In the genomic region with DNA sequence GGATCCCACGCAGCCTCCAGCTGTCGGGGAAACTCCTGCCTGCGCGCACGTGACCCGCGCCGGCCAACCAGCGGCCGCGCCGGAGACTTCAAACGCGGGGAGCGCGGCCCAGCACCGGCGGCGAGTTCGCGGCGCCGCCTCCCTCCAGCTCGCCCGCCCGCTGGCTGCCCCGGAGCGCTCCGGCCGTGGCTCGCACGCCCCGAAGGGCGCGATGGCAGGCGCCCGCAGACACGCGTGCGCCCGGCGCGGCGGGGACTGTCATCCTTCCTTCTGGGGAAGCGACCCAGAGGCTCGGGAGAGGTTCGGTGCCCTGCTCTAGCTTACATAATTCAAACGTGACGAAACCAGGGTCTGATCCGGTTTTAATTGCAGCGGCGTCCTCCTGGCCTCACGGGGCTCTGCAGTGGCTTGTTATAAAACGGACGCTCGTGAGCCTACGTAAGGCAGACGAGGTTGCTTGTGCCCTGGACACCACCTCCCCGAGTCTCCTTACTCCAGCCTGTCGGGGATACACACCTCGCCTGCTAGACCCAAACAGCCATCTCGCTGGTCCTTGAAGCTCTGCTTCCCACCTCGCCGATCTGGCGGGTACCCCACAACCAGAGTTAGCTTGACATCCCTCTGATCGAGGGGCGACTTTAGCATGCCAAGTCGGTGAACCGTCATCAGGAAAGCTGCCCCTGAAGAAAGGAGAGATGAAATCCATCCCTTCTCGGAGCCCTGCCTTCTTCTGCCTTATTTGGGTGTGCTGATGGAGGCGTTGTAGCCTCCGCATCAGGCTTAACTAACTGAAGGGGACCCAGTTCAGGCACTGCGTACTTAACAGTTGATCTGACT, we compare ENCODE assay signal across 8 mouse cellular contexts. TPM values are rescaled to one million over a fixed set of nuclear protein-coding genes. Genes with fewer than 3 reads are reported as not detected.
DNase-seq lines count a peak whose midpoint lies in the region; ATAC-seq lines count a peak whose summit lies in the region.

A gene (minus strand): TSS at position 11 of the 837 bp plus-strand sequence.

- peak within 1 kb of the TSS; percentile 85 for H3K27ac ChIP-seq in forebrain, embryonic 11.5 days (ENCODE audit: low read depth, low read length)
- H3K27ac ChIP-seq in heart, embryonic 16.5 days (ENCODE audit: low read length) = peak within 1 kb of the TSS; percentile 87
- peak within 1 kb of the TSS; percentile 87 for H3K27ac ChIP-seq in liver, embryonic 15.5 days (replicated peaks)
- H3K27ac ChIP-seq in neural tube, embryonic 12.5 days = peak within 1 kb of the TSS; percentile 94

- DNase-seq in CD8-positive naive resting alpha-beta T cell, adult 2 months (ENCODE audit: low read depth in 2 of 2, low spot score in 2 of 2) = peak; percentile 71 to 74
- peak; percentile 68 for DNase-seq in c-Kit-positive CD71-negative TER-119-negative erythroid progenitor cells, embryonic 14.5 days (ENCODE audit: low read depth)
- peak; percentile 92 for DNase-seq in forebrain, embryonic 11.5 days (ENCODE audit: low spot score)
- peak; percentile 89 to 93 for DNase-seq in kidney, postnatal 36 days
- peak; percentile 71 for DNase-seq in telencephalon, adult 2 months (ENCODE audit: low read depth, low spot score)

- peak within 1 kb of the TSS; percentile 92 for H3K4me3 ChIP-seq in forebrain, embryonic 11.5 days (ENCODE audit: low read depth, low read length)
- H3K4me3 ChIP-seq in heart, embryonic 16.5 days (ENCODE audit: low read length) = peak within 1 kb of the TSS; percentile 88
- H3K4me3 ChIP-seq in liver, embryonic 15.5 days (replicated peaks) = peak within 1 kb of the TSS; percentile 87
- peak within 1 kb of the TSS; percentile 83 for H3K4me3 ChIP-seq in neural tube, embryonic 12.5 days

- peak; percentile 96 for ATAC-seq in forebrain, embryonic 11.5 days (replicated peaks; ENCODE audit: low FRiP score)
- ATAC-seq in heart, embryonic 16.5 days (replicated peaks; ENCODE audit: extremely low read depth, insufficient read depth, low FRiP score) = peak; percentile 92
- ATAC-seq in liver, embryonic 15.5 days (ENCODE audit: insufficient read depth) = peak; percentile 93
- peak; percentile 94 for ATAC-seq in neural tube, embryonic 12.5 days (ENCODE audit: low FRiP score, low read depth)

- peaks cover 3% of the 10 kb centered on the region for H3K4me1 ChIP-seq in forebrain, embryonic 11.5 days (replicated peaks; ENCODE audit: control insufficient read depth, insufficient read depth, low read length)
- peaks cover 4% of the 10 kb centered on the region for H3K4me1 ChIP-seq in heart, embryonic 16.5 days (ENCODE audit: control insufficient read depth, insufficient read depth, low read length)
- H3K4me1 ChIP-seq in liver, embryonic 15.5 days (replicated peaks) = peaks cover 22% of the 10 kb centered on the region
- peaks cover 9% of the 10 kb centered on the region for H3K4me1 ChIP-seq in neural tube, embryonic 12.5 days

- WGBS in forebrain, embryonic 11.5 days = under 1% methylated on average over 54 of the region's 73 CpGs
- under 1% methylated on average over 69 of the region's 73 CpGs for WGBS in heart, embryonic 16.5 days
- WGBS in liver, embryonic 15.5 days (ENCODE audit: insufficient replicate concordance) = under 1% methylated on average over 65 of the region's 73 CpGs
- WGBS in neural tube, embryonic 12.5 days = under 1% methylated on average over 65 of the region's 73 CpGs

- no peaks in the 10 kb centered on the region for H3K9me3 ChIP-seq in forebrain, embryonic 11.5 days (ENCODE audit: control insufficient read depth, low read length)
- no peaks in the 10 kb centered on the region for H3K9me3 ChIP-seq in heart, embryonic 16.5 days (replicated peaks; ENCODE audit: control insufficient read depth, low read length)
- no peaks in the 10 kb centered on the region for H3K9me3 ChIP-seq in liver, embryonic 15.5 days (replicated peaks)
- no peaks in the 10 kb centered on the region for H3K9me3 ChIP-seq in neural tube, embryonic 12.5 days

- no peaks in the 10 kb centered on the region for H3K36me3 ChIP-seq in forebrain, embryonic 11.5 days (ENCODE audit: control insufficient read depth, insufficient read depth, low read length)
- H3K36me3 ChIP-seq in heart, embryonic 16.5 days (ENCODE audit: control insufficient read depth, insufficient read depth) = no peaks in the 10 kb centered on the region
- peaks cover 8% of the 10 kb centered on the region for H3K36me3 ChIP-seq in liver, embryonic 15.5 days (replicated peaks)
- H3K36me3 ChIP-seq in neural tube, embryonic 12.5 days = peaks cover 8% of the 10 kb centered on the region

- H3K4me2 ChIP-seq in forebrain, embryonic 11.5 days (ENCODE audit: low read depth, low read length, severe bottlenecking) = peak within 1 kb of the TSS; percentile 85
- peak within 1 kb of the TSS; percentile 89 for H3K4me2 ChIP-seq in heart, embryonic 16.5 days (ENCODE audit: low read depth, low read length)
- H3K4me2 ChIP-seq in liver, embryonic 15.5 days = peak within 1 kb of the TSS; percentile 94
- H3K4me2 ChIP-seq in neural tube, embryonic 12.5 days (replicated peaks) = peak within 1 kb of the TSS; percentile 82

- peak within 1 kb of the TSS; percentile 92 for H3K9ac ChIP-seq in forebrain, embryonic 11.5 days (ENCODE audit: low read length)
- H3K9ac ChIP-seq in heart, embryonic 16.5 days (ENCODE audit: low read length) = peak within 1 kb of the TSS; percentile 76
- peak within 1 kb of the TSS; percentile 88 for H3K9ac ChIP-seq in liver, embryonic 15.5 days
- peak within 1 kb of the TSS; percentile 86 for H3K9ac ChIP-seq in neural tube, embryonic 12.5 days

- H3K27me3 ChIP-seq in forebrain, embryonic 11.5 days (ENCODE audit: control insufficient read depth, insufficient read depth, low read length) = no peaks in the 10 kb centered on the region
- no peaks in the 10 kb centered on the region for H3K27me3 ChIP-seq in heart, embryonic 16.5 days (ENCODE audit: control insufficient read depth, insufficient read depth, low read length)
- peaks cover 14% of the 10 kb centered on the region for H3K27me3 ChIP-seq in liver, embryonic 15.5 days
- no peaks in the 10 kb centered on the region for H3K27me3 ChIP-seq in neural tube, embryonic 12.5 days (replicated peaks)

RNA-seq across cellular contexts. Expression of the gene that starts here (rescaled TPM):
- 106 and 116 TPM in 2 replicates for polyA plus RNA-seq in forebrain, embryonic 11.5 days (2014; fragmentation: Nextera tagmentation; extraction: Ambion mirVana)
- 58.7 and 70.2 TPM in 2 replicates for polyA plus RNA-seq in heart, embryonic 16.5 days (2015; fragmentation: Nextera tagmentation; extraction: Ambion mirVana)
- polyA plus RNA-seq in liver, embryonic 15.5 days (2015; fragmentation: Nextera tagmentation; extraction: Ambion mirVana) = 25.9 and 26.5 TPM in 2 replicates
- 112 and 116 TPM in 2 replicates for polyA plus RNA-seq in neural tube, embryonic 12.5 days (2016; fragmentation: Nextera tagmentation; extraction: Ambion mirVana)

Comparison
In these comparisons a context has a peak if more than half of its experiments do, and no peak if none do; other contexts are left out.
1. Peak in every context shown above with its lines: DNase-seq, ATAC-seq, H3K4me3 ChIP-seq and H3K27ac ChIP-seq.